Mouse (Mus musculus) forebrain, embryonic 11.5 days (tissue): Measurements from ENCODE around the gene Ubap1l. TPM values are rescaled to one million over a fixed set of nuclear protein-coding genes. Genes with fewer than 3 reads are reported as not detected.

Experiments
- ATAC-seq: fragments of 200-750 bp; cut with Nextera tagmentation; replicated peaks from 2 replicates; pipeline ENCODE4 v1.8.0; 2017; ENCODE audit warnings: moderate TSS enrichment; ENCODE audit not compliant: low FRiP score
- DNase-seq: peaks from one replicate; pipeline ENCODE4 v3.0.0-alpha.2; 2017; ENCODE audit warnings: low spot score
- H3K27ac ChIP-seq: fragments of 300-500 bp; sonication (generic); 2 replicates; pipeline ENCODE4 v1.5.1; 2014; ENCODE audit warnings: low read depth, low read length
- H3K27me3 ChIP-seq: fragments of 300-500 bp; sonication (generic); 2 replicates; pipeline ENCODE4 v1.6.1; 2014; ENCODE audit warnings: mild to moderate bottlenecking, low read length, mixed read lengths; ENCODE audit not compliant: control insufficient read depth, insufficient read depth
- H3K36me3 ChIP-seq: fragments of 300-500 bp; sonication (generic); 2 replicates; pipeline ENCODE4 v1.6.1; 2014; ENCODE audit warnings: mild to moderate bottlenecking, low read length, moderate library complexity, mixed read lengths; ENCODE audit not compliant: control insufficient read depth, insufficient read depth
- H3K4me1 ChIP-seq: fragments of 300-500 bp; sonication (generic); replicated peaks from 2 replicates; pipeline ENCODE4 v1.6.1; 2014; ENCODE audit warnings: low read length, mixed read lengths; ENCODE audit not compliant: control insufficient read depth, insufficient read depth
- H3K4me2 ChIP-seq: fragments of 300-500 bp; sonication (generic); 2 replicates; pipeline ENCODE4 v1.6.1; 2014; ENCODE audit warnings: low read depth, mild to moderate bottlenecking, low read length, moderate library complexity, mixed read lengths; ENCODE audit not compliant: severe bottlenecking
- H3K4me3 ChIP-seq: fragments of 300-500 bp; sonication (generic); 2 replicates; pipeline ENCODE4 v1.5.1; 2014; ENCODE audit warnings: low read depth, low read length
- H3K9ac ChIP-seq: fragments of 300-500 bp; sonication (generic); 2 replicates; pipeline ENCODE4 v1.6.1; 2014; ENCODE audit warnings: low read length
- H3K9me3 ChIP-seq: fragments of 300-500 bp; sonication (generic); 2 replicates; pipeline ENCODE4 v1.6.1; 2016; ENCODE audit warnings: low read length, mixed read lengths; ENCODE audit not compliant: control insufficient read depth
- WGBS: fragments of 180-500 bp; shearing (Covaris S2); extraction: QIAGEN DNeasy Blood & Tissue Kit; methylation state at CpG from one replicate; pipeline ENCODE4 v1.1.7; 2014; 5-methylcytosine and 5-hydroxymethylcytosine counted together
- polyA plus RNA-seq: library from polyadenylated mRNA; unstranded; fragments of >200 nt; fragmentation: Nextera tagmentation; extraction: Ambion mirVana; gene quantifications from 2 replicates; pipeline ENCODE4 v1.2.1, GENCODE M21; 2014

The Ubap1l gene
- polyA plus RNA-seq, 1 experiment from 2014 or later = 0.52 TPM

DNA sequence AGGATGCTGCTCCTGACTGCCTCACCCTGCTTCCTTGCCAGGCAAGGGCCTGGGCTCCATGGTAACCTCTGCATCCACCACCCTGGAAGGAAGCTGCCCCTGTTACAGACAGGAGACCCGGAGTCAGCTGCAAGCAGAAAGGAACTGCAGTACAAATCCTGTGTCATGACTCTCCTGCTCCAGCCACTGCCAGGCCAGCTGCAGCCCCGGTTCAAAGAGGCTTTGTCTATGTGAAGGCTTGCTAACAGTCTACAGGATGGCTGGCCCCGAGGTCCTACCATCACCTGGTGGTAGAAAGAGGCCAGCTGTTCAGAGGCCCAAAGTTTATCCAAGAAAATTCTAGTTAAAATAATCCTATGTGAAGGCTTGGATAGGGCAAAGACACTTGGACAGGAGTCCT is 50.5 kb downstream of the Ubap1l start:
- no peak for ATAC-seq
- H3K27me3 ChIP-seq = no peaks in the 10 kb centered on the region

DNA sequence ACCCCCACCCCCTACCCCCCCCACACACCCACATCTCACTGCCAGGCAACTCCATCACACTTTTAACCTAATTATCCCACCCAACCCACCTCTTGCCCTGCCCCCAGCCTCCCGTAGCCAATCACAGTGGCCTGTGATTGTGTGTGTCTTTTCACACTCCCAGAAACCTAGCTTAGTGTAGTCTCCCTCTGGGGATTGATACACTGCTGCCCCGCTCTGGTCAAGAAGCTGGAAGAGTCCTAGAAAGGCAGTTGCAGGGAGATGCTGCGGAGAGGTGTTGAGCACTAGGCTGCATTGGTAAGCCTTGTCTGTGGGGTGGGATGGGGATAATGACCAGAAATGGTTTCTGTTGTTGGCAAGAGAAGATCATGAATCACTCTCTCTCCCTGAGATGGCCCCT is 56.9 kb downstream of the Ubap1l start:
- Histone ChIP-seq H3K4me2 (no peak overlapping the region), H3K9ac (no peak overlapping the region), H3K4me3 (no peak overlapping the region), H3K9me3 (no peaks in the 10 kb centered on the region), H3K36me3 (no peaks in the 10 kb centered on the region), H3K27ac (no peak overlapping the region), H3K27me3 (no peaks in the 10 kb centered on the region), H3K4me1 (no peaks in the 10 kb centered on the region)
- DNase-seq (no peak), ATAC-seq (0 out of 2 replicates have a peak, but pooled peaks have one; percentile 24)
- 49% methylated on average over 3 of the region's 3 CpGs for WGBS

More for the DNA sequence above, 50.5 kb downstream of the Ubap1l start:
- H3K36me3 ChIP-seq = no peaks in the 10 kb centered on the region
- no peaks in the 10 kb centered on the region for H3K4me1 ChIP-seq
- H3K9ac ChIP-seq = no peak overlapping the region
- no peak overlapping the region for H3K4me2 ChIP-seq
- no peak for DNase-seq
- no peak overlapping the region for H3K27ac ChIP-seq
- H3K4me3 ChIP-seq = no peak overlapping the region
- no peaks in the 10 kb centered on the region for H3K9me3 ChIP-seq
- 77% methylated on average over 3 of the region's 3 CpGs for WGBS

DNA sequence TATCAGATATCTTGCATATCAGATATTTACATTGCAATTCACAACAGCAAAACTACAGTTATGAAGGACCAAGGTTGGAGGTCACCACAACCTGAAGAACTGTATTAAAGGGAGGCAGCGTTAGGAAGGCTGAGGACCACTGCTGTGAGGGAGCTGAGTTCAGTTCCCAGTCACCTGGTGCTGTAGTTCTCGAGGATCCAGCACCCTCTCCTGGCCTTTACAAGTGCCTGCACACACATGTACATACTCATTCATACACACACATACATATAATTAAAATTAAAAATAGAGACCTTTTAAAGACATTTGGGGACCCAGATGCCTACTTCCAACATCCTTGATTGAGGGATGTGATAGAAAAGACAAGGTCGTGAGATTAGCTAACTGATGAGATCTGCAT is 58.8 kb downstream of the Ubap1l start:
- no peak overlapping the region for H3K27ac ChIP-seq
- no peak for ATAC-seq
- H3K36me3 ChIP-seq = no peaks in the 10 kb centered on the region
- no peak for DNase-seq
- no peak overlapping the region for H3K4me3 ChIP-seq
- WGBS = 74% methylated on average over 3 of the region's 3 CpGs
- H3K9ac ChIP-seq = no peak overlapping the region
- no peak overlapping the region for H3K4me2 ChIP-seq
- H3K9me3 ChIP-seq = no peaks in the 10 kb centered on the region
- no peaks in the 10 kb centered on the region for H3K4me1 ChIP-seq
- no peaks in the 10 kb centered on the region for H3K27me3 ChIP-seq

DNA sequence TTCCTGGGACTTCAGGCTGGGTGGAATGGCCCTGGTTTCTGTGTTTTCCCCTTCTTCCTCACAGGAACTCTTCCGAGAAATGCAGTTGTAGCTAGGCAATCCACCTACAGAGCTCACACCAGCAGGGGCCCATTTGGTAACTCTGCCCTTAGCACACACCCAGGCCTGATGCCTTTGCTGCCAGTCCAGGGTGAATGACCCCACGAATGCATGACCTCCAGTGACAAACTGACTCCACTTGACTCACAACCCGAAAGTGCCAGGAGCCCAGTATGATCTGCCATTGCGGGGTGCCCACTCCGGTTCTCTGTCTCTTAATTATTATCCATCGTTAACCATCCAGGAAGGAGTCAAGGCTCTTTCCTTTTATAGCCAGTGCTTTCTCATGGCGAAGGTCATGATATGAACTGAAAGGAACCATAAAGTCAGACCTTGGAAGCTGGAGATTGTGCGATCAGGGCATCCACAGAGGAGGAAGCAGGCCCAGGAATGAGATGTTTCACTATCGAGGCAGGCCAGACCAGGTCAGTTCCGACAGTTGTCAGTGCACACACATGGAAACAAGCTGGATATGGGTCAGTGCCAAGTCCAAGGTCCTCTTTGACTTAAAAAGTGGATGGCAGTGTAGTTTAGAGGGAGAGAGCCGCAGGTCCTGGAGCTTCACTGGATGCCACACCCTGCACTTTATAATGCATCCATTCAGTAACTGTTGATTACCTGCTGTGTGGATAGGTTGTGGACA is 62.1 kb downstream of the Ubap1l start, which contains the start of gene Slc51b:
TSS of gene Slc51b (minus strand) at position 196 of the 742 bp plus-strand sequence.
- Histone ChIP-seq H3K4me2 (no peak within 1 kb of the TSS), H3K9me3 (no peaks in the 10 kb centered on the region), H3K27ac (no peak within 1 kb of the TSS), H3K27me3 (no peaks in the 10 kb centered on the region), H3K4me3 (no peak within 1 kb of the TSS), H3K36me3 (no peaks in the 10 kb centered on the region), H3K4me1 (no peaks in the 10 kb centered on the region), H3K9ac (no peak within 1 kb of the TSS)
- no peak for ATAC-seq
- DNase-seq = no peak
- 84% methylated on average over 11 of the region's 11 CpGs for WGBS

DNA sequence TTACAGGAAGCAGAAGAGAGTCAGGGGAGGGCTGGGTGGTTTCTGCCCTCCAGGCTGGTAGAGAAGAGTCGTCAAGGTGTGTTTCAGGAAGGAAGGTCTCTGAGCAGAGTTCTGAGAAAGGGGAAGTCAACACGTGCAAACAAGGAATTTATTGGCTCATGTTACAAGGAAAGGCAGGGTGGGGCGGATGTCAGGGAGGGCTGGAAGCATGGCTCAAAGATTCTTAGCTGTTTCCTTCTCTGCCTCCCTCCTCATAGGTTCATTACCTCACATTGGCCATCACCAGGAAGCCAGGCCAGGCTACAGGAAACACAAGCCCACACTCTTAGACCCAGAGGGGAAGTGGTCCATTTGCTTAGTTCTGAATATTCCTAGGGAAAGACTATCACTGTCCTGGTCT is 63.6 kb downstream of the Ubap1l start:
- H3K4me1 ChIP-seq = no peaks in the 10 kb centered on the region
- no peak overlapping the region for H3K27ac ChIP-seq
- WGBS = 52% methylated on average over 3 of the region's 3 CpGs
- no peak for ATAC-seq
- H3K36me3 ChIP-seq = no peaks in the 10 kb centered on the region
- H3K4me2 ChIP-seq = no peak overlapping the region
- DNase-seq = no peak
- H3K9me3 ChIP-seq = no peaks in the 10 kb centered on the region
- H3K27me3 ChIP-seq = no peaks in the 10 kb centered on the region
- H3K4me3 ChIP-seq = no peak overlapping the region
- no peak overlapping the region for H3K9ac ChIP-seq

DNA sequence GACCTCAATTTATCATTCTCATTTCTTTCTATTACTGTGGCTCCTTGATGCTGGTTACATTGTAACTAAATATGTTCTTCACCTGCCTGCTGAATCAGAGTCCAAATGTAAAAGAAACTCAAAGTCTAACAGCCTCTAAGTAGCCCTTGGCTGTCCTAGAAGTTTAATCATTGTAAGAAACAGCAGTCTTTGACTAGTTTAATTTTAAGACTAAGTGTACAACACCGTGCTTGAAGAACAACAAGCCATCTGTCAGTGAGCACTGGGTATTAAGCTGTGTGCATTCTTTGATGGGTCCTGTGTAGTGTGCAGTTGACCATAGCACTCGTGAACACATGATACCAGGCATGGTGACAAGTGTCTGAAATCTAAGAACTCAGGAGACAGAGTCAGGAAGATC is 66.7 kb downstream of the Ubap1l start:
- H3K9me3 ChIP-seq = no peaks in the 10 kb centered on the region
- no peaks in the 10 kb centered on the region for H3K27me3 ChIP-seq
- H3K4me1 ChIP-seq = no peaks in the 10 kb centered on the region
- H3K36me3 ChIP-seq = no peaks in the 10 kb centered on the region
- no peak overlapping the region for H3K4me2 ChIP-seq
- ATAC-seq = no peak
- WGBS = 74% methylated on average over 2 of the region's 2 CpGs
- H3K27ac ChIP-seq = no peak overlapping the region
- H3K4me3 ChIP-seq = no peak overlapping the region
- H3K9ac ChIP-seq = no peak overlapping the region
- no peak for DNase-seq

DNA sequence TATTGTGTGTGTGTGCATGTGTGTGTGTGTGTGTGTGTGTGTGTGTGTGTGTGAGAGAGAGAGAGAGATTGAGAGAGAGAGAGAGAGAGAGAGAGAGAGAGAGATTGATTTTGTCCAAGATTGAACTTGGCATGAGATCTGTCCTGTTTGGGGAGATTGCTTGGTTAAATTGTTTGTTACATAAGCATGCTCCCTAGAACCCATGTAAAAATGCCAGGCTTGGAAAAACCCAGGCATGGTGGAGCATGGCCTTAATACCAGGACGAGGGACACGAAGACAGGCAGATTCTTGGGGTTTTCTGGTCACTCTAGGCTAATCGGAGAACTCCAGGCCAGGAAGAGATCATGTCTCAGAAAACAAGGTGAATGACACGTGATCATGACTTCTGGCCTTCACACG is 67.2 kb downstream of the Ubap1l start:
- no peak for DNase-seq
- no peaks in the 10 kb centered on the region for H3K9me3 ChIP-seq

More for the DNA sequence above, 67.2 kb downstream of the Ubap1l start:
- H3K36me3 ChIP-seq = no peaks in the 10 kb centered on the region
- H3K9ac ChIP-seq = no peak overlapping the region
- ATAC-seq = no peak
- H3K4me1 ChIP-seq = no peaks in the 10 kb centered on the region
- no peak overlapping the region for H3K4me3 ChIP-seq
- H3K27ac ChIP-seq = no peak overlapping the region
- no peaks in the 10 kb centered on the region for H3K27me3 ChIP-seq
- no peak overlapping the region for H3K4me2 ChIP-seq
- WGBS = 86% methylated on average over 5 of the region's 5 CpGs
